Mouse (Mus musculus) CH12.LX (cell line): Measurements from ENCODE around the gene Tpst1. TPM values are rescaled to one million over a fixed set of nuclear protein-coding genes. Genes with fewer than 3 reads are reported as not detected.

Source experiments
- DNase-seq: peaks from one replicate; pipeline ENCODE4 v3.0.0-alpha.2; 2013; ENCODE audit errors: extremely low read depth
- H3K27ac ChIP-seq: 2 replicates; pipeline ENCODE4 v1.5.1; 2012; ENCODE audit warnings: low read depth, mild to moderate bottlenecking, control low read depth, moderate library complexity; ENCODE audit not compliant: insufficient read depth
- H3K27me3 ChIP-seq: replicated peaks from 2 replicates; pipeline ENCODE3; 2012; ENCODE audit warnings: inconsistent platforms
- H3K36me3 ChIP-seq, 2 experiments: replicated peaks in 1 of 2; 2 replicates each; pipeline versions ENCODE3 to v1.6.1; 2012; ENCODE audit warnings: inconsistent platforms in 1 of 2, low read length in 1 of 2, mild to moderate bottlenecking in 1 of 2, mixed read lengths in 1 of 2, moderate library complexity in 1 of 2; ENCODE audit not compliant: control insufficient read depth in 1 of 2, insufficient read depth in 1 of 2
- H3K4me1 ChIP-seq, 2 experiments: 2 replicates each; pipeline ENCODE4 v1.6.1; 2012; ENCODE audit warnings: inconsistent platforms in 1 of 2, moderate library complexity in 1 of 2; ENCODE audit not compliant: insufficient read depth in 2 of 2, control insufficient read depth in 1 of 2
- H3K4me2 ChIP-seq: 2 replicates; pipeline ENCODE4 v1.6.1; 2012; ENCODE audit warnings: low read depth, mild to moderate bottlenecking, control low read depth; ENCODE audit not compliant: poor library complexity, insufficient read depth, severe bottlenecking
- H3K4me3 ChIP-seq, 3 experiments: fragments of 150-350 bp in 1 of 3; sonication (generic) in 1 of 3; replicated peaks in 1 of 3; 2 replicates each; pipeline versions ENCODE3 to v1.5.1; 2011 to 2012; ENCODE audit warnings: low read depth in 2 of 3, low read length in 2 of 3, mild to moderate bottlenecking in 2 of 3, moderate library complexity in 2 of 3, control low read depth in 1 of 3, improper control_type of control experiment in 1 of 3, inconsistent platforms in 1 of 3, mixed read lengths in 1 of 3; ENCODE audit not compliant: poor library complexity in 1 of 3
- H3K79me2 ChIP-seq: replicated peaks from 2 replicates; pipeline ENCODE4 v1.6.1; 2012; ENCODE audit warnings: mild to moderate bottlenecking, moderate library complexity; ENCODE audit not compliant: control insufficient read depth, poor library complexity, insufficient read depth, severe bottlenecking; ENCODE audit errors: extremely low read depth
- H3K9ac ChIP-seq: 2 replicates; pipeline ENCODE4 v1.6.1; 2012; ENCODE audit warnings: low read depth, mild to moderate bottlenecking, control low read depth, moderate library complexity; ENCODE audit not compliant: insufficient read depth
- H3K9me3 ChIP-seq: replicated peaks from 2 replicates; pipeline ENCODE3; 2012; ENCODE audit warnings: low read length, inconsistent platforms, mixed read lengths
- BHLHE40 ChIP-seq: IDR thresholded peaks from 2 replicates; pipeline ENCODE4 v1.6.1; 2011; ENCODE audit warnings: mild to moderate bottlenecking, low read depth, low read length, improper control_type of control experiment
- CHD1 ChIP-seq: IDR thresholded peaks from 2 replicates; pipeline ENCODE4 v1.6.1; 2012; ENCODE audit warnings: low read depth, low read length, improper control_type of control experiment, inconsistent platforms
- CHD2 ChIP-seq: IDR thresholded peaks from 2 replicates; pipeline ENCODE4 v1.6.1; 2011; ENCODE audit warnings: low read length, improper control_type of control experiment
- E2F4 ChIP-seq: IDR thresholded peaks from 2 replicates; pipeline ENCODE4 v1.6.1; 2011; ENCODE audit warnings: low read depth, low read length, improper control_type of control experiment; ENCODE audit not compliant: insufficient replicate concordance
- ELF1 ChIP-seq: IDR thresholded peaks from 2 replicates; pipeline ENCODE4 v1.6.1; 2014; ENCODE audit warnings: low read depth, mild to moderate bottlenecking, inconsistent platforms, low read length, improper control_type of control experiment
- EP300 ChIP-seq: IDR thresholded peaks from 2 replicates; pipeline ENCODE4 v1.6.1; 2011; ENCODE audit warnings: low read length, improper control_type of control experiment
- ETS1 ChIP-seq: conservative IDR thresholded peaks from 2 replicates; pipeline ENCODE4 v1.6.1; 2012; ENCODE audit warnings: low read depth, mild to moderate bottlenecking, inconsistent platforms, low read length, improper control_type of control experiment, moderate library complexity
- HCFC1 ChIP-seq: IDR thresholded peaks from 2 replicates; pipeline ENCODE4 v1.6.1; 2012; ENCODE audit warnings: low read depth, mild to moderate bottlenecking, inconsistent platforms, low read length, improper control_type of control experiment
- IRF4 ChIP-seq: IDR thresholded peaks from 2 replicates; pipeline ENCODE4 v1.6.1; 2014; ENCODE audit warnings: low read depth, mild to moderate bottlenecking, inconsistent platforms, low read length, improper control_type of control experiment
- JUN ChIP-seq: IDR thresholded peaks from 2 replicates; pipeline ENCODE4 v1.6.1; 2011; ENCODE audit warnings: low read depth, mild to moderate bottlenecking, low read length, improper control_type of control experiment, moderate library complexity; ENCODE audit not compliant: insufficient read depth
- MAFK ChIP-seq: IDR thresholded peaks from 2 replicates; pipeline ENCODE4 v1.6.1; 2011; ENCODE audit warnings: low read length, improper control_type of control experiment; ENCODE audit not compliant: insufficient replicate concordance
- MAX ChIP-seq: IDR thresholded peaks from 2 replicates; pipeline ENCODE4 v1.6.1; 2011; ENCODE audit warnings: low read length, improper control_type of control experiment
- MXI1 ChIP-seq: IDR thresholded peaks from 2 replicates; pipeline ENCODE4 v1.6.1; 2011; ENCODE audit warnings: mild to moderate bottlenecking, low read depth, low read length, improper control_type of control experiment
- MYC ChIP-seq: IDR thresholded peaks from 2 replicates; pipeline ENCODE4 v1.6.1; 2011; ENCODE audit warnings: low read depth, mild to moderate bottlenecking, improper control_type of control experiment, low read length
- POLR2A ChIP-seq: IDR thresholded peaks from 2 replicates; pipeline ENCODE4 v1.6.1; 2011; ENCODE audit warnings: low read depth, mild to moderate bottlenecking, improper control_type of control experiment, low read length
- SIN3A ChIP-seq: IDR thresholded peaks from 2 replicates; pipeline ENCODE4 v1.6.1; 2012; ENCODE audit warnings: low read length, improper control_type of control experiment, inconsistent platforms
- TCF12 ChIP-seq: IDR thresholded peaks from 2 replicates; pipeline ENCODE4 v1.6.1; 2014; ENCODE audit warnings: low read depth, mild to moderate bottlenecking, inconsistent platforms, low read length, improper control_type of control experiment
- ZKSCAN1 ChIP-seq: IDR thresholded peaks from 2 replicates; pipeline ENCODE4 v1.6.1; 2012; ENCODE audit warnings: low read depth, inconsistent platforms, low read length, improper control_type of control experiment, borderline replicate concordance
- ZMIZ1 ChIP-seq: IDR thresholded peaks from 2 replicates; pipeline ENCODE4 v1.6.1; 2012; ENCODE audit warnings: low read depth, mild to moderate bottlenecking, inconsistent platforms, low read length, improper control_type of control experiment
- dilution Hi-C: fragments of 300-500 bp; cut with MboI; formaldehyde crosslinking; loops from 2 replicates; pipeline ENCODE4 v1.14.3; 2020; ENCODE audit warnings: low sequenced_read_pairs; ENCODE audit not compliant: extremely low pct_unique_long_range_greater_than_20kb, extremely low pct_ligation_motif_present
- in situ Hi-C: fragments of 300-500 bp; cut with MboI; formaldehyde crosslinking; loops from 3 replicates; pipeline ENCODE4 v1.14.3; 2019; ENCODE audit warnings: low sequenced_read_pairs, low pct_ligation_motif_present, low pct_unique_long_range_greater_than_20kb, mixed read lengths
- polyA plus RNA-seq: library from polyadenylated mRNA; unstranded; fragments of >175 nt; gene quantifications from 2 replicates; pipeline ENCODE4 v1.2.1, GENCODE M21; 2012; ENCODE audit warnings: low read depth; ENCODE audit not compliant: insufficient read length
- total RNA-seq, 2 experiments: library from RNA; depleted of rRNA; stranded (reverse); fragments of 300-350 nt in 1 of 2; fragments of >200 nt in 1 of 2; gene quantifications; 2 replicates each; pipeline ENCODE4 v1.2.3; 2012 to 2014

Tpst1 gene
- total and polyA plus RNA-seq, 3 experiments = 36.8 to 52.5 (median 43.2) TPM

- Histone ChIP-seq H3K9ac (no peak overlapping the region; the same call in 1 of the 2 replicates), H3K4me3 (no peak overlapping the region), H3K27ac (0 out of 2 replicates have a peak overlapping the region, but pooled peaks have one; percentile 8), H3K79me2 (peaks cover 29% of the 10 kb centered on the region), H3K36me3 (peaks cover 0 to 77% of the 10 kb centered on the region in 2 experiments), H3K4me1 (peaks cover 35 to 70% of the 10 kb centered on the region in 2 experiments), H3K9me3 (no peaks in the 10 kb centered on the region), H3K4me2 (no peak overlapping the region), H3K27me3 (no peaks in the 10 kb centered on the region)
- TF ChIP-seq BHLHE40 = peak; percentile 22; the same call in 1 of the 2 replicates
- TF ChIP-seq HCFC1 = no peak
- dilution Hi-C loops = no loop called here
- in situ Hi-C loops = no loop called here
- no peak for DNase-seq
Observed at GRCm38 (mm10) chr5:130117932-130118331, 44.8 kb downstream of the Tpst1 start.

GRCm38 (mm10) chr5:130119236-130119635, 46.1 kb downstream of the Tpst1 start:
- no peak overlapping the region for H3K4me3 ChIP-seq
- in situ Hi-C loops (no loop called here), dilution Hi-C loops (no loop called here)
- no peak for DNase-seq
- H3K9ac ChIP-seq = peak overlapping the region; percentile 48
- H3K27me3 ChIP-seq = no peaks in the 10 kb centered on the region
- peaks cover 31 to 67% of the 10 kb centered on the region in 2 experiments for H3K4me1 ChIP-seq
- no peaks in the 10 kb centered on the region for H3K9me3 ChIP-seq
- H3K4me2 ChIP-seq = peak overlapping the region; percentile 80
- H3K79me2 ChIP-seq = peaks cover 29% of the 10 kb centered on the region
- H3K36me3 ChIP-seq = peaks cover 0 to 80% of the 10 kb centered on the region in 2 experiments
- peak overlapping the region; percentile 86; the same call in 1 of the 2 replicates for H3K27ac ChIP-seq
- TF ChIP-seq ETS1 = no peak; the same call in 1 of the 2 replicates
- 0 out of 2 replicates have a peak, but pooled peaks have one; percentile 32 for TF ChIP-seq MAFK
- peak; percentile 75 for TF ChIP-seq MYC
- TF ChIP-seq JUN = 0 out of 2 replicates have a peak, but pooled peaks have one; percentile 14
- 0 out of 2 replicates have a peak, but pooled peaks have one; percentile 20 for TF ChIP-seq BHLHE40
- TF ChIP-seq POLR2A = peak; percentile 43; the same call in 1 of the 2 replicates
- TF ChIP-seq EP300 = peak; percentile 86
- TF ChIP-seq TCF12 = no peak
- peak; percentile 54; the same call in 1 of the 2 replicates for TF ChIP-seq IRF4

GRCm38 (mm10) chr5:130120070-130120736, 47.1 kb downstream of the Tpst1 start:
- Histone ChIP-seq H3K27me3 (no peaks in the 10 kb centered on the region), H3K4me1 (peaks cover 31 to 67% of the 10 kb centered on the region in 2 experiments), H3K4me2 (peak overlapping the region; percentile 80), H3K36me3 (peaks cover 0 to 80% of the 10 kb centered on the region in 2 experiments), H3K27ac (peak overlapping the region; percentile 86), H3K79me2 (peaks cover 30% of the 10 kb centered on the region), H3K9ac (peak overlapping the region; percentile 48), H3K9me3 (no peaks in the 10 kb centered on the region), H3K4me3 (peak overlapping the region in 1 of 3 experiments; percentile 6)
- DNase-seq = no peak
- TF ChIP-seq BHLHE40 (peak; percentile 26), ZKSCAN1 (no peak), CHD2 (peak; percentile 47; the same call in 1 of the 2 replicates), HCFC1 (peak; percentile 33), MAX (peak; percentile 63), MXI1 (0 out of 2 replicates have a peak, but pooled peaks have one; percentile 66), E2F4 (no peak), CHD1 (peak; percentile 87), POLR2A (peak; percentile 26; the same call in 1 of the 2 replicates), MYC (peak; percentile 64), ELF1 (peak; percentile 22; the same call in 1 of the 2 replicates), EP300 (peak; percentile 30; the same call in 1 of the 2 replicates), ZMIZ1 (no peak), SIN3A (peak; percentile 80), IRF4 (peak; percentile 32)
- in situ Hi-C loops = no loop called here
- dilution Hi-C loops = no loop called here
